Mouse (Mus musculus) hindbrain, embryonic 16.5 days (tissue): ENCODE measurements around the gene Fkrp. TPM values are rescaled to one million over a fixed set of nuclear protein-coding genes. Genes with fewer than 3 reads are reported as not detected.
A peak's percentile ranks its signal among the peaks of the same experiment; 100 is the strongest.

ENCODE experiments used
- ATAC-seq: fragments of 200-750 bp; cut with Nextera tagmentation; 2 replicates; pipeline ENCODE4 v1.8.0; 2017; ENCODE audit warnings: moderate TSS enrichment, moderate library complexity
- H3K27ac ChIP-seq: fragments of 300-500 bp; sonication (generic); 2 replicates; pipeline ENCODE4 v1.5.1; 2014; ENCODE audit warnings: low read depth, mild to moderate bottlenecking, control low read depth, low read length, moderate library complexity
- H3K27me3 ChIP-seq: fragments of 300-500 bp; sonication (generic); replicated peaks from 2 replicates; pipeline ENCODE4 v1.6.1; 2014; ENCODE audit warnings: low read length; ENCODE audit not compliant: control insufficient read depth, insufficient read depth
- H3K36me3 ChIP-seq: fragments of 300-500 bp; sonication (generic); 2 replicates; pipeline ENCODE4 v1.6.1; 2014; ENCODE audit warnings: mild to moderate bottlenecking, low read length, moderate library complexity, mixed read lengths; ENCODE audit not compliant: control insufficient read depth, insufficient read depth
- H3K4me1 ChIP-seq: fragments of 300-500 bp; sonication (generic); 2 replicates; pipeline ENCODE4 v1.6.1; 2014; ENCODE audit warnings: low read depth, low read length; ENCODE audit not compliant: control insufficient read depth, insufficient read depth
- H3K4me2 ChIP-seq: fragments of 300-500 bp; sonication (generic); 2 replicates; pipeline ENCODE4 v1.6.1; 2014; ENCODE audit warnings: mild to moderate bottlenecking, low read length, control low read depth, moderate library complexity
- H3K4me3 ChIP-seq: fragments of 300-500 bp; sonication (generic); 2 replicates; pipeline ENCODE4 v1.5.1; 2014; ENCODE audit warnings: mild to moderate bottlenecking, low read length, control low read depth, moderate library complexity
- H3K9ac ChIP-seq: fragments of 300-500 bp; sonication (generic); 2 replicates; pipeline ENCODE4 v1.6.1; 2014; ENCODE audit warnings: low read depth, mild to moderate bottlenecking, control low read depth, low read length, moderate library complexity
- H3K9me3 ChIP-seq: fragments of 300-500 bp; sonication (generic); 2 replicates; pipeline ENCODE4 v1.6.1; 2014; ENCODE audit warnings: mild to moderate bottlenecking, low read length, moderate library complexity; ENCODE audit not compliant: control insufficient read depth
- WGBS: fragments of 180-500 bp; shearing (Covaris S2); extraction: QIAGEN DNeasy Blood & Tissue Kit; methylation state at CpG from one replicate; pipeline ENCODE4 v1.1.7; 2014; 5-methylcytosine and 5-hydroxymethylcytosine counted together
- polyA plus RNA-seq: library from polyadenylated mRNA; unstranded; fragments of >200 nt; fragmentation: Nextera tagmentation; extraction: Ambion mirVana; gene quantifications from 2 replicates; pipeline ENCODE4 v1.2.1, GENCODE M21; 2015

The Fkrp gene
- 46.9 and 48.4 TPM in 2 replicates for polyA plus RNA-seq

GRCm38 (mm10) chr7:16816475-16817122 is at the start of gene Fkrp:
Gene Fkrp, minus strand, starts transcription at chr7:16816732.
- 1% methylated on average over 29 of the region's 64 CpGs for WGBS
- no peaks in the 10 kb centered on the region for H3K27me3 ChIP-seq

GRCm38 (mm10) chr7:16859902-16860651 is 43.5 kb upstream of the Fkrp start:
- Histone ChIP-seq H3K36me3 (peaks cover 23% of the 10 kb centered on the region), H3K9me3 (no peaks in the 10 kb centered on the region), H3K4me3 (no peak overlapping the region), H3K4me2 (no peak overlapping the region), H3K27ac (no peak overlapping the region), H3K27me3 (no peaks in the 10 kb centered on the region), H3K4me1 (no peaks in the 10 kb centered on the region), H3K9ac (no peak overlapping the region)
- 27% methylated on average over 5 of the region's 5 CpGs for WGBS
- 0 out of 2 replicates have a peak, but pooled peaks have one; percentile 16 for ATAC-seq

More at GRCm38 (mm10) chr7:16816475-16817122, at the start of gene Fkrp:
- Histone ChIP-seq H3K9ac (peak within 1 kb of the TSS; percentile 99), H3K4me3 (peak within 1 kb of the TSS; percentile 82), H3K9me3 (no peaks in the 10 kb centered on the region), H3K4me1 (peaks cover 61% of the 10 kb centered on the region), H3K4me2 (peak within 1 kb of the TSS; percentile 83), H3K27ac (peak within 1 kb of the TSS; percentile 99), H3K36me3 (no peaks in the 10 kb centered on the region)
- ATAC-seq: peak; percentile 34

- Histone ChIP-seq H3K4me3 (no peak overlapping the region), H3K4me1 (no peaks in the 10 kb centered on the region), H3K9me3 (no peaks in the 10 kb centered on the region), H3K36me3 (peaks cover 15% of the 10 kb centered on the region), H3K9ac (peak overlapping the region; percentile 23; the same call in 1 of the 2 replicates), H3K27me3 (no peaks in the 10 kb centered on the region), H3K27ac (no peak overlapping the region), H3K4me2 (no peak overlapping the region)
- ATAC-seq: peak; percentile 6; the same call in 1 of the 2 replicates
- 26% methylated on average over 17 of the region's 17 CpGs for WGBS
These were observed 41.8 kb upstream of the Fkrp start for GRCm38 (mm10) chr7:16858336-16858735.

- Histone ChIP-seq H3K27me3 (no peaks in the 10 kb centered on the region), H3K36me3 (peaks cover 19% of the 10 kb centered on the region), H3K4me1 (no peaks in the 10 kb centered on the region), H3K4me2 (no peak overlapping the region), H3K9me3 (no peaks in the 10 kb centered on the region), H3K27ac (no peak overlapping the region), H3K9ac (no peak overlapping the region), H3K4me3 (no peak overlapping the region)
- 90% methylated on average over 14 of the region's 14 CpGs for WGBS
- ATAC-seq: no peak
These were observed 36.8 kb upstream of the Fkrp start for GRCm38 (mm10) chr7:16853302-16853831.

- peaks cover 19% of the 10 kb centered on the region for H3K36me3 ChIP-seq
- 93% methylated on average over 4 of the region's 4 CpGs for WGBS
- no peak overlapping the region for H3K4me2 ChIP-seq
- H3K27ac ChIP-seq: no peak overlapping the region
- H3K9me3 ChIP-seq: no peaks in the 10 kb centered on the region
- H3K4me3 ChIP-seq: no peak overlapping the region
- H3K27me3 ChIP-seq: no peaks in the 10 kb centered on the region
- no peak for ATAC-seq
- no peaks in the 10 kb centered on the region for H3K4me1 ChIP-seq
- no peak overlapping the region for H3K9ac ChIP-seq
These were observed 35.1 kb upstream of the Fkrp start for GRCm38 (mm10) chr7:16851636-16852035.

GRCm38 (mm10) chr7:16848579-16848978 is 32.0 kb upstream of the Fkrp start:
- Histone ChIP-seq H3K36me3 (peaks cover 6% of the 10 kb centered on the region; the same call in 1 of the 2 replicates), H3K9me3 (no peaks in the 10 kb centered on the region), H3K4me2 (no peak overlapping the region), H3K4me1 (peaks cover 17% of the 10 kb centered on the region), H3K9ac (no peak overlapping the region), H3K27me3 (no peaks in the 10 kb centered on the region), H3K27ac (no peak overlapping the region), H3K4me3 (no peak overlapping the region)
- WGBS: 11% methylated on average over 17 of the region's 17 CpGs
- no peak for ATAC-seq

GRCm38 (mm10) chr7:16847507-16847906 is 31.0 kb upstream of the Fkrp start:
- 88% methylated on average over 19 of the region's 19 CpGs for WGBS
- H3K9me3 ChIP-seq: no peaks in the 10 kb centered on the region
- H3K36me3 ChIP-seq: peaks cover 6% of the 10 kb centered on the region; the same call in 1 of the 2 replicates
- H3K27me3 ChIP-seq: no peaks in the 10 kb centered on the region
- no peak for ATAC-seq
- H3K9ac ChIP-seq: no peak overlapping the region
- no peak overlapping the region for H3K27ac ChIP-seq
- no peak overlapping the region for H3K4me2 ChIP-seq
- peaks cover 19% of the 10 kb centered on the region for H3K4me1 ChIP-seq
- H3K4me3 ChIP-seq: no peak overlapping the region

GRCm38 (mm10) chr7:16846775-16847174 is 30.2 kb upstream of the Fkrp start:
- H3K36me3 ChIP-seq: peaks cover 6% of the 10 kb centered on the region; the same call in 1 of the 2 replicates
- H3K4me1 ChIP-seq: peaks cover 21% of the 10 kb centered on the region
- 95% methylated on average over 5 of the region's 5 CpGs for WGBS
- H3K27ac ChIP-seq: no peak overlapping the region
- H3K9ac ChIP-seq: no peak overlapping the region
- ATAC-seq: no peak
- no peaks in the 10 kb centered on the region for H3K9me3 ChIP-seq
- H3K4me3 ChIP-seq: no peak overlapping the region
- H3K4me2 ChIP-seq: no peak overlapping the region
- no peaks in the 10 kb centered on the region for H3K27me3 ChIP-seq

GRCm38 (mm10) chr7:16845820-16846167 is 29.3 kb upstream of the Fkrp start:
- no peak for ATAC-seq
- 34% methylated on average over 10 of the region's 10 CpGs for WGBS
- Histone ChIP-seq H3K4me2 (peak overlapping the region; percentile 35; the same call in 1 of the 2 replicates), H3K9me3 (no peaks in the 10 kb centered on the region), H3K27ac (no peak overlapping the region), H3K9ac (no peak overlapping the region), H3K4me1 (peaks cover 21% of the 10 kb centered on the region), H3K36me3 (peaks cover 10% of the 10 kb centered on the region; the same call in 1 of the 2 replicates), H3K27me3 (no peaks in the 10 kb centered on the region), H3K4me3 (no peak overlapping the region)
